Comparison of ENCODE assay signal across 8 mouse cellular contexts in the genomic region with DNA sequence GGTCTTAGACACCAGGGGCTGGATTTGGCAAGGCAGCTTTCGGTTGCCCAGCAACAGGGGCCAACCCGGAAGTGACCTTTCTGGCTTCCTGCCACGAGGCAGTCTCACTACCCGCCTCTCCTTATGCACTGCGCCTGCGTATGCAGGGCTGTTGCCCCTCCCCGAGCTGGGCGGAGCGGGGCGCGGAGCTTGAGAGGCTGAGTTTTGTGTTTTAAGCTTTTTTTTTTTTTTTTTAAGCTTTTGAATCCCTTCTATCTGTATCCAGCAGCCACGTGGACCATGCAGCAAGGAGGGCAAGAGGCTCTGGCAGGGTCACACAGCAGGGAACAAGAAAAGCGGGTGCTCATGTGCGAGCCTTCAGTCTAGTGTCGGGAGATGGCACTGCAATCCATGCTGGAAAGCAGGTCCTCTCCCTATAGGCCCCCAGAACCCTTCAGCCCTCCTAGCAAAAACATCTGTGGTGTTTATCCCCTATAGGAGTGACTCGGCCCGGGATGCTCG. TPM values are rescaled to one million over a fixed set of nuclear protein-coding genes. Genes with fewer than 3 reads are reported as not detected.
DNase-seq lines count a peak whose midpoint lies in the region; ATAC-seq and TF ChIP-seq lines count a peak whose summit lies in the region.

No protein-coding gene starts in this region.

- H3K9ac ChIP-seq in intestine, postnatal 0 days (ENCODE audit: low read depth, low read length), result no peak overlapping the region

- DNase-seq in adrenal gland, adult 8-10 months, result peak; percentile 89
- DNase-seq in embryo, embryonic 9.5 days (ENCODE audit: extremely low spot score), result peak; percentile 90
- peak; percentile 83 for DNase-seq in left cerebral cortex, postnatal 36 days (ENCODE audit: low spot score in 2 of 2)
- DNase-seq in midbrain, embryonic 10.5 days (ENCODE audit: low spot score), result peak; percentile 97
- peak; percentile 76 to 81 for DNase-seq in right cerebral cortex, postnatal 36 days (ENCODE audit: low spot score in 2 of 2)
- DNase-seq in yolk sac, embryonic 10.5 days (ENCODE audit: low spot score), result peak; percentile 85

- H3K4me1 ChIP-seq in intestine, postnatal 0 days (replicated peaks; ENCODE audit: control insufficient read depth, insufficient read depth, low read length), result no peaks in the 10 kb centered on the region
- H3K4me1 ChIP-seq in midbrain, embryonic 10.5 days, result peaks cover 30% of the 10 kb centered on the region

- 1% methylated on average over 18 of the region's 18 CpGs for WGBS in intestine, postnatal 0 days
- WGBS in midbrain, embryonic 10.5 days, result 1% methylated on average over 18 of the region's 18 CpGs

- intact Hi-C loops in left cerebral cortex, postnatal 36 days (cut with DNase I), result no loop called here

- H3K9me3 ChIP-seq in intestine, postnatal 0 days (ENCODE audit: control insufficient read depth), result no peaks in the 10 kb centered on the region
- H3K9me3 ChIP-seq in midbrain, embryonic 10.5 days (replicated peaks), result no peaks in the 10 kb centered on the region

- peak overlapping the region; percentile 66 for H3K4me2 ChIP-seq in intestine, postnatal 0 days (replicated peaks; ENCODE audit: low read depth)

- peak; percentile 90 for ATAC-seq in granulocyte monocyte progenitor cell, adult 5-6 weeks (replicated peaks; ENCODE audit: poor library complexity, severe bottlenecking)
- peak; percentile 82 for ATAC-seq in intestine, postnatal 0 days

- TF ChIP-seq CTCF in intestine, postnatal 0 days (IDR thresholded peaks at IDR 0.05; ENCODE audit: low read depth), result peak; percentile 62

- no peak overlapping the region for H3K27ac ChIP-seq in intestine, postnatal 0 days (ENCODE audit: low read depth, low read length)
- peak overlapping the region; percentile 89 for H3K27ac ChIP-seq in midbrain, embryonic 10.5 days (replicated peaks)

- H3K27me3 ChIP-seq in intestine, postnatal 0 days (replicated peaks; ENCODE audit: control insufficient read depth, insufficient read depth, low read length), result 0 out of 2 replicates have a peak, but pooled peaks cover 2% of the 10 kb centered on the region
- peaks cover 57% of the 10 kb centered on the region for H3K27me3 ChIP-seq in midbrain, embryonic 10.5 days (ENCODE audit: low read depth, poor library complexity, severe bottlenecking)

- peak overlapping the region; percentile 37 for H3K4me3 ChIP-seq in intestine, postnatal 0 days (ENCODE audit: low read depth, low read length)
- H3K4me3 ChIP-seq in midbrain, embryonic 10.5 days, result peak overlapping the region; percentile 53

- no peaks in the 10 kb centered on the region for H3K36me3 ChIP-seq in intestine, postnatal 0 days (ENCODE audit: control insufficient read depth, insufficient read depth)
- H3K36me3 ChIP-seq in midbrain, embryonic 10.5 days, result no peaks in the 10 kb centered on the region

RNA-seq across cellular contexts. Expression of a gene that starts 5.1 kb away (rescaled TPM):
- 1 to 10 TPM in 2 of 4 experiments, under 1 TPM in 2; 0.31 to 4.6 (median 1.5) TPM for total RNA-seq in adrenal gland, adult 8-10 months (2022)
- total RNA-seq in granulocyte monocyte progenitor cell, adult 5-6 weeks (2014; fragmentation: Nextera tagmentation), result not detected in 2 replicates
- not detected in 2 replicates for total RNA-seq in granulocyte monocyte progenitor cell, adult 5-6 weeks (2017)
- polyA plus RNA-seq in intestine, postnatal 0 days (2015; fragmentation: Nextera tagmentation; extraction: Ambion mirVana), result 0.22 and 0.44 TPM in 2 replicates
- under 1 TPM; 0.49 to 1.00 TPM for total RNA-seq in left cerebral cortex, postnatal 36 days (2021)
- 0.20 and 0.35 TPM in 2 replicates for polyA plus RNA-seq in midbrain, embryonic 10.5 days (2016; fragmentation: Nextera tagmentation; extraction: Ambion mirVana)

RNA-seq across cellular contexts. Expression of a gene that starts 27.1 kb away (rescaled TPM):
- under 1 TPM; 0.38 to 0.63 (median 0.46) TPM for total RNA-seq in adrenal gland, adult 8-10 months (2022)
- 0.17 TPM in 1 of 2 replicates, not detected in the other for total RNA-seq in granulocyte monocyte progenitor cell, adult 5-6 weeks (2014; fragmentation: Nextera tagmentation)
- not detected in 2 replicates for total RNA-seq in granulocyte monocyte progenitor cell, adult 5-6 weeks (2017)
- polyA plus RNA-seq in intestine, postnatal 0 days (2015; fragmentation: Nextera tagmentation; extraction: Ambion mirVana), result 0.08 TPM in 1 of 2 replicates, not detected in the other
- total RNA-seq in left cerebral cortex, postnatal 36 days (2021), result 1 to 10 TPM; 3.1 to 3.6 TPM
- polyA plus RNA-seq in midbrain, embryonic 10.5 days (2016; fragmentation: Nextera tagmentation; extraction: Ambion mirVana), result 0.22 and 0.57 TPM in 2 replicates

RNA-seq across cellular contexts. Expression of a gene that starts 34.6 kb away (rescaled TPM):
- total RNA-seq in adrenal gland, adult 8-10 months (2022), result 100 to 1,000 TPM in 2 of 4 experiments, 10 to 100 TPM in 2; 21.8 to 161 (median 71.6) TPM
- total RNA-seq in granulocyte monocyte progenitor cell, adult 5-6 weeks (2014; fragmentation: Nextera tagmentation), result 6.9 and 8.5 TPM in 2 replicates
- total RNA-seq in granulocyte monocyte progenitor cell, adult 5-6 weeks (2017), result 2.9 and 6.7 TPM in 2 replicates
- 66.9 and 68.5 TPM in 2 replicates for polyA plus RNA-seq in intestine, postnatal 0 days (2015; fragmentation: Nextera tagmentation; extraction: Ambion mirVana)
- total RNA-seq in left cerebral cortex, postnatal 36 days (2021), result 10 to 100 TPM; 51.1 to 68.5 TPM
- 45.9 and 46.8 TPM in 2 replicates for polyA plus RNA-seq in midbrain, embryonic 10.5 days (2016; fragmentation: Nextera tagmentation; extraction: Ambion mirVana)
